Mouse (Mus musculus): ENCODE data around the gene Polr3b. TPM values are rescaled to one million over a fixed set of nuclear protein-coding genes. Genes with fewer than 3 reads are reported as not detected.

The Polr3b gene
- total RNA-seq, 2 experiments from 2014 or later: 15.7 to 16.0 TPM

- DNase-seq (ENCODE audit: low spot score in 2 of 2): no peak
These were observed 85.8 kb downstream of the Polr3b start for GRCm38 (mm10) chr10:84707752-84708530.

DNA sequence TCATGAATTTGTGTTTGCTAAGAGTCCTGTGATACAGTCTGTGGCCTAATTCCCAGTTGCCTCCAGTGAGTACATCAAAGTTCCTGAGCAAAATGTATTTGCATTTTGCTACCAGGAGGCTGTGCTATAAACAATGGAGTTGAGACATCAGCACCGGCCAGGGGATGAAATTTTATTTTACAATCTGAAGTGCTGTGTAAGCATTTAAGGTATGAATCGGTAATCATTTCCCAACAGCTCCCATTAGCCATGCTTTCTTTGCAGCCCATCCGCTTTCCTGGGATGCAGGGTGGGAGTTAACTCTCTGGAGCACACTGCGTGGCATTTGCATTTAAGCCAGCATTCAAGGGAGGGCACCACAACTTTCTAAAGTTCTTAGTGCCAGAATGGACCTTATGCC, 88.1 kb downstream of the Polr3b start:
- DNase-seq (ENCODE audit: low spot score in 2 of 2): peak in 1 of 2 experiments; percentile 4

- DNase-seq (ENCODE audit: low spot score in 2 of 2): no peak
These were observed 88.7 kb downstream of the Polr3b start for GRCm38 (mm10) chr10:84710827-84711226.

GRCm38 (mm10) chr10:84711479-84711878, 89.4 kb downstream of the Polr3b start:
- DNase-seq (ENCODE audit: low spot score in 2 of 2): no peak

DNA sequence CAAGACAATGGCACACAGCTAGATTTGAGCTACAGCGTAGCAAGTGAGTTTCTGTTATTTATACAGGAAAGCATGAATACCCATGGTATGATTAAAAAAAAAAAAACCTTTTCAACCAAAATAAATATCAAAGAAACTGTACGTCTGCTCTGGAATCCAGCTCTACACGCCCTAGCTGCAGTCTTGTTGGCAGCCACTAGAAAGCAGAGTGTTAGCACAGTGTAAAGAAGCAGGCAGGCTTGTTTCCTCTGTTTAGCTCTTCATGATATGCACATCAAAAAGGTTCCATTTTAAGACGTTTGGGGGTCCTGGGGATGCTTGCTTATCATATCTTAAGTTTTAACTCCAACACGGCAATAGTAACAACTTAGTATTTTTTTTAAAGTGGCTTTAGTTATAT, 89.8 kb downstream of the Polr3b start:
- no peak for DNase-seq (ENCODE audit: low spot score in 2 of 2)

DNA sequence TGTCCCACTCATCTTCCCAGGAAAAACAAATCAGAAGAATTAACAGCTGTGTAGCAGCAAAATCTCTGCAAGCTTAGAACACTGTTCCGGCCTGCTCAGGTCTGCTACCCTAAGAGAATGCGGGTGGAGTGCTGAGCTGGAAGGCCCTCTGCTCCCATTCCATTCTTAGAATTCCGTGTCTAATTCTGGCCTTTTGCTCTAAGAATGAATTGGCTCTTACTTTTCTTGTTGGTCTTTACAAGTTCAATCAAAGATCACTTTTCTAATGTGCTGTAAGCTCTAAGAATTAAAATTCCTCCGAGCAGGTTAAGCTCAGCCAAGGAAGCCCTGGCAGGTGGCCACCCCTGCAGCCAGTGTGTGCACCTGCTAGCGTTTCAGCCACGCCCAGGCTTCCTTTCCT, 90.4 kb downstream of the Polr3b start:
- no peak for DNase-seq (ENCODE audit: low spot score in 2 of 2)

DNA sequence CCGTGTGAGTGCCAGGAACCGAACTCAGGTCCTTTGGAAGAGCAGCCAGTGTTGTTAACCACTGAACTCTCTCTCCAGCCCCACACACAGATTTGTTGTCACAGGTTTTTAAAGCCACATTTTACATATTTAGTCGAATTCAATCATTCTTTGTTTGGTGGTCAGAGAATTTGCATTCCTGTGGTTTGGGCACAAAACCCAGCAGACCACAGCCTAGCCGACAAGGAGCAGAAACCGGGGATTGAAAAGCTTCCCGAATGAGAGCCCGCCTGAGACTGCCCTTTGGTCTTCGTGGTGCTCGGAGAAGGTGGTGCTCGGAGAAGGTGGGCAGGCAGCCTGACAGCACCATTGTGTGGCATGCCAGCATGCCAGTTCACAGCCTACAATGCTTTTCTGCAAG, 91.0 kb downstream of the Polr3b start:
- DNase-seq (ENCODE audit: low spot score in 2 of 2): no peak

GRCm38 (mm10) chr10:84715639-84716038, 93.5 kb downstream of the Polr3b start:
- no peak for DNase-seq (ENCODE audit: low spot score in 2 of 2)

GRCm38 (mm10) chr10:84716581-84716980, 94.5 kb downstream of the Polr3b start:
- DNase-seq (ENCODE audit: low spot score in 2 of 2): no peak

DNA sequence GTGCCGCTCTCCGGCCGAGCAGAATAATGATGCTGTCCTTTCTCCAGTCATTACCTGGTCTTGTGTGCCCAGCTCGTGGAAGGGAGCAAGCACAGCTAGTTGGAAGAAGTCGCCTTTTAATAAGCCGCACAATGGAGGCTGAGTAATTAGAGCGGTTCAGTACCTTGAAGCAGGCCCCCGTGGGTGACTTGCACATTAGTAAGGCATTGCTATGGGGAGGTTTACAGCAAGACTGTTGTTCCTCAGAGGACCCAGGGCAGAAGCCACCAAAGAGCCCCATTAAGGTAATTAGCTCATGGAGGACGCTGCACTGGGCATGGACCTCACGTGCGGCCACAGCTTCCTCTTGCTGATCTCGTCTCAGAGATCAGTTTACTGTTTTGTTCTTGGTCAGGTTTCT, 100.6 kb downstream of the Polr3b start:
- DNase-seq (ENCODE audit: low spot score in 2 of 2): no peak

DNA sequence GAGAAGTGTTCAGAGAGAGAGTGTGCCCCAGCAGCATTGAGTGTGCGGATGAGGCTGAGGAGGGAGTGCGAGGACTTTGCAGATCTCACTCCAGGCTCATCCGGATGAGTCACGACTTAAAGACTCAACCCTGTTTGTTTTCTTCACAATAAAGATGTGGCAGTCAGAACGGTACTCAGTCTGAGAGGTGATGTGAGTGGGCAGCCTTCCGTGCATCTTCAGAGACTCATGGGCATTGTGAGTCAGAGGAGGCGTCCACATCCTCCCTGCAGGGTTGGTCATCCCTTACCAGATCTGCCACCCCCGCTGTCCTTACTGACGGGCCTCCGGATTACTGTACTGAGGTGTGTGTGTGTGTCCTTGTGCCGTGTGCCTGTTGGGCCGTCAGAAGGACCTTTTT, 104.9 kb downstream of the Polr3b start:
- DNase-seq (ENCODE audit: low spot score in 2 of 2): no peak

DNA sequence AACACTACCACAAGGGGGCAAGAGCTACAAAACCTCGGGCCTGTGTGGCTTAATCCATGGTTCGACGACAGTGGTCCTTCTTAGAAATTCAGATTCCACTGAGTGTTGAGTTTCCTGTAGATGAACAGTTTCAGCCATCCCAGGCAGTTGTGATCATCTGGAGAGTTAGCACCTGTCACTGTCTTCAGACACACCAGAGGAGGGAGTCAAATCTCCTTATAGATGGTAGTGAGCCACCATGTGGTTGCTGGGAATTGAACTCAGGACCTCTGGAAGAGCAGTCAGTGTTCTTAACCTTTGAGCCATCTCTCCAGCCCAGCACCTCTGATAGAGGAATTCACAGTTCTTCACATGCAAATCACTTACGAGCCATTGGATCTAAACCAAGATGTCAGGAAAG, 105.7 kb downstream of the Polr3b start:
- no peak for DNase-seq (ENCODE audit: low spot score in 2 of 2)

GRCm38 (mm10) chr10:84730078-84730477, 108.0 kb downstream of the Polr3b start:
- DNase-seq (ENCODE audit: low spot score in 2 of 2): no peak

DNA sequence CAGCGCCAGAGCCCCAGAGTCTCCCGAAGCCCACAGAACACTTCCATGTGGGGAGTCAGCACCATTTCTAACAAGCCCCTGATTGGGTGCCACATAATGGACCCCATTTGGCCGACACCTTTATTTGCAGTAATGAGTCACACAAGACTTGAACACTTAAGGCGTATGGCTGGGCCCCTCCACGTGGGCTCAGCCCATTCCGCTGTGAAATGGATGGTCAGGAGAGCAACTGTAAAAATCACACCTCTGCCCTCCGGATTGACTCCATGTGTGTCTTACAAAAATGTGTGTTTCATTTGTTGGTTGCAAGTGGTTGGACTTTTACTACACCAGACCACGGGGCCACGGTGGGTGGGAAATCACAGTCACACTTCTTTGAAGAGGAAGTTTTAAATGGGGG, 108.9 kb downstream of the Polr3b start:
- no peak for DNase-seq (ENCODE audit: low spot score in 2 of 2)

DNA sequence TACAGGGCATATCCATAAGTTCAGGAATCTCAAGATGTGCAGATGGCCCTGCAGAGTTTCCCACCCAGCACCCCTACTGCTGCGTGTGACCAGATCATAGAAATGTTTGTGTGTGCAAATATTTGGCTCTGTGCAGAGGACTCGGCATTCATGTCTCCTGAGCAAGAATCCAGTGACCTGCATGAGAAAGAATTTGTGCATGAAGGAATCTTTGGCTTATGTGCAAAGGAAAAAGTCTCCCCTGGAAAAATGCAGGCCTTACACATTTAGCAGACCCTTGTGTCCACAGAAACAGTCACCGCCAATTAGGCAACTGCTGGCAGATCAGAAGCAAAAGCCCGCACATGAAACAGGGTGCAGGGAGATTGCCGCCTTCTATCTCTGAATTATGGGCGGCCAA, 111.4 kb downstream of the Polr3b start:
- DNase-seq (ENCODE audit: low spot score in 2 of 2): no peak

DNA sequence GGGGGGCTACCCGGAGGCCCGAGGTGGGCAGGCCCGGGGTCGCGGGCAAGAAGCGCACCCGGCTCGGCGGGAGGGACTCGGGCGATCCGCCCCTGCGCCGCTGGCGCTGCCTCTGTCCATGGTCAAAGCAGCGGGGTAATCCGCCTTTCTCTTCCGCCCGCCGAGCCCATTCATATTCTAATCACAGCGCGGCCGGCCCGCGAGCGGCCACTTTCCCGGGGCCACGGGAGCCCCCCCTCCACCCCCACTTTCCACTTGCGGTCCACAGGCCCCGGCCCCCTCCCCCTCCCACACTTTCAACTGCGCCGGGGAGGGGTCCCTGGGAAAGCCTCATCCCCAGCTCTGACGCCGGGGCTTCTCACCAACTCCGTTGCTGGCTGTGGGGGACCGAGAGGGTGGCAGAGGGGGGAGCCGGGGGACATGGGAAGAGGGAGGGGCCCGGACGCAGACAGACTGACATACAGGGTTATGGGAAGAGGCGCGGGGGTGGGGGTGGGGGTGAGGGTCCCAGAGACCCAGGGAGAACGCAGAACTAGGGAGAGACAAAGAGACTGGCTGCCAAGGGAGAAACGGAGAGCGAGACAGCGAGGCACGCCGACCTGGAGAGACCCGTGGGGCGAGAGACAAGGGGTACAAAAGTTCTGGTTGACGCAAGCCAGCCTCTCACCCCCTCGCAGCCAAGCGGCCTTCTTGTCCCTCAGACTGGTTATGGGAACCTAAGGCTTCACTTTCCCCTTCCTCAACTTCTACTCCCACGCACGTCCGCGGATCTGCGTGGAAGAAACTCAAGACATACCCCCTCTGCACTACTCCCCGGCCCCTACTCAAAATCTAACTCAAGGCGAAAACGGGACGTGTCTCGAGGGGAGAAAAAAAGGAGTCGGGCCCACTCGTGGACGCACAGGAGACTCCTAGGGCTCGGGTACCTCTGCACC, 133.0 kb downstream of the Polr3b start:
- no peak for DNase-seq (ENCODE audit: low spot score in 2 of 2)

GRCm38 (mm10) chr10:84755786-84756203, 133.7 kb downstream of the Polr3b start, which contains the start of gene Rfx4:
Gene Rfx4 (plus strand): TSS chr10:84756062.
- no peak for DNase-seq (ENCODE audit: low spot score in 2 of 2)

GRCm38 (mm10) chr10:84756435-84757095, 134.5 kb downstream of the Polr3b start:
- DNase-seq (ENCODE audit: low spot score in 2 of 2): no peak

DNA sequence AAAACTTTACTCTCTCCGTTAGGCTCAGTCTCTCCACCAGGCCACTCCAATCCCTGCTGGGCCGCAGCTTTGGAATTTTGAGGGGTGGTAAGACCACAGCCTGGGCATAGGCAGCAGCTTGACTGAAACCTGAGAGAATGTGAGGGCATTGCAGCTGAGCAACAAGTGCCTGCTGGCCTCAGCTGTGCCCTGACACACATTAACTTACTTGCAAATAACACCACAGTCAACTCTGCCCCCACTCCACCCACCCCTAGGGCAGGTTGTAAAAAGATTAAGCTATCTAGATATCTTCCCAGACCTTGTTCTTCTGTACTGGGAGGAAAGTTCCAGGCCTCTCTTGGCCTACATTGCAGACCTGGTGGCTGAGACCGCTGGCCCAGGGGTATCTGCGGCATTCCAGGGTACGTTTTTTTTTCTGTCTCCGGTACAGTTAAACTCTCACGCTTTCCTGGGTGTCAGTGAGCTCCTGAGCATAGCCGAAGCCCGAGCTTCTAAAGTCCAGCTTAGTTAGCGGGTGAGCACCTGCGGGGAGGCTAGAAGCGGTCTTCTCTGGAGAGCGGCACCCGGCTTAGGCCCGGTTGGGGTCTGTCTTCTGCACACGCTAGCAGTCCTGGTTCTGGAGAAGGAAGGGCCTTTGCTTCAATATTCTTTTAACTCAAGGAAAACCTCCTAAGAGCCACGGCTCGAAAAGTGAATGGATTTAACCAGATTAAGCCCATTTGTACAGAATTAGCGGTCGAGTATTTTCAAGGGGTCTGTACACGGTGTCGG, 135.5 kb downstream of the Polr3b start:
- DNase-seq (ENCODE audit: low spot score in 2 of 2): no peak

GRCm38 (mm10) chr10:84758200-84758468, 136.0 kb downstream of the Polr3b start:
- no peak for DNase-seq (ENCODE audit: low spot score in 2 of 2)
